Mouse (Mus musculus): ENCODE results near the gene Babam2. TPM values are rescaled to one million over a fixed set of nuclear protein-coding genes. Genes with fewer than 3 reads are reported as not detected.
"Not testable (repeated sequence)": the region's sequence is repeated elsewhere in the genome, so short reads cannot be mapped to it uniquely, and the experiment has no call there.

Babam2 gene
- total RNA-seq, 2 experiments from 2014 or later: 39.5 to 45.2 TPM

GRCm38 (mm10) chr5:31792863-31793262 lies 95.4 kb downstream of the Babam2 start:
- no peak overlapping the region for H3K4me3 ChIP-seq
- no peak for TF ChIP-seq CTCF (IDR thresholded peaks at IDR 0.05)
- no peak for DNase-seq (ENCODE audit: extremely low spot score in 1 of 2, low spot score in 2 of 2)
- intact Hi-C loops (cut with DNase I): no loop called here
- no peak overlapping the region for H3K27ac ChIP-seq

GRCm38 (mm10) chr5:31795414-31795813 lies 97.9 kb downstream of the Babam2 start:
- no peak overlapping the region for H3K27ac ChIP-seq
- no peak for DNase-seq (ENCODE audit: extremely low spot score in 1 of 2, low spot score in 2 of 2)
- TF ChIP-seq CTCF (IDR thresholded peaks at IDR 0.05): no peak
- no peak overlapping the region for H3K4me3 ChIP-seq
- intact Hi-C loops (cut with DNase I): no loop called here

GRCm38 (mm10) chr5:31796979-31797378 lies 99.5 kb downstream of the Babam2 start:
- TF ChIP-seq CTCF (IDR thresholded peaks at IDR 0.05): no peak
- intact Hi-C loops (cut with DNase I): no loop called here
- H3K4me3 ChIP-seq: no peak overlapping the region
- H3K27ac ChIP-seq: no peak overlapping the region
- DNase-seq (ENCODE audit: extremely low spot score in 1 of 2, low spot score in 2 of 2): no peak

GRCm38 (mm10) chr5:31804211-31804610 lies 106.7 kb downstream of the Babam2 start:
- H3K27ac ChIP-seq; intact Hi-C loops (cut with DNase I); H3K4me3 ChIP-seq; DNase-seq (ENCODE audit: extremely low spot score in 1 of 2, low spot score in 2 of 2): not testable (repeated sequence)

GRCm38 (mm10) chr5:31804751-31805150 lies 107.3 kb downstream of the Babam2 start:
- no peak for DNase-seq (ENCODE audit: extremely low spot score in 1 of 2, low spot score in 2 of 2)

GRCm38 (mm10) chr5:31807312-31807711 lies 109.8 kb downstream of the Babam2 start:
- no peak overlapping the region for H3K4me3 ChIP-seq
- no peak for TF ChIP-seq CTCF (IDR thresholded peaks at IDR 0.05)
- no peak overlapping the region for H3K27ac ChIP-seq
- no peak for DNase-seq (ENCODE audit: extremely low spot score in 1 of 2, low spot score in 2 of 2)
- intact Hi-C loops (cut with DNase I): no loop called here

More at GRCm38 (mm10) chr5:31804751-31805150, 107.3 kb downstream of the Babam2 start:
- TF ChIP-seq CTCF (IDR thresholded peaks at IDR 0.05): no peak
- intact Hi-C loops (cut with DNase I): no loop called here
- no peak overlapping the region for H3K4me3 ChIP-seq
- no peak overlapping the region for H3K27ac ChIP-seq

- Histone ChIP-seq H3K4me3 (no peak overlapping the region), H3K27ac (no peak overlapping the region)
- intact Hi-C loops (cut with DNase I): no loop called here
- DNase-seq (ENCODE audit: extremely low spot score in 1 of 2, low spot score in 2 of 2): no peak
- no peak for TF ChIP-seq CTCF (IDR thresholded peaks at IDR 0.05)
These were observed 110.8 kb downstream of the Babam2 start for GRCm38 (mm10) chr5:31808271-31808670.

GRCm38 (mm10) chr5:31810796-31811662 lies 113.5 kb downstream of the Babam2 start:
- H3K4me3 ChIP-seq: no peak overlapping the region
- DNase-seq (ENCODE audit: extremely low spot score in 1 of 2, low spot score in 2 of 2): no peak
- H3K27ac ChIP-seq: no peak overlapping the region
- intact Hi-C loops (cut with DNase I): no loop called here
- TF ChIP-seq CTCF (IDR thresholded peaks at IDR 0.05): no peak

GRCm38 (mm10) chr5:31811663-31812001 lies 114.1 kb downstream of the Babam2 start:
- no peak for DNase-seq (ENCODE audit: extremely low spot score in 1 of 2, low spot score in 2 of 2)
- no peak for TF ChIP-seq CTCF (IDR thresholded peaks at IDR 0.05)
- intact Hi-C loops (cut with DNase I): no loop called here
- Histone ChIP-seq H3K4me3 (no peak overlapping the region), H3K27ac (no peak overlapping the region)

GRCm38 (mm10) chr5:31813156-31813675 lies 115.7 kb downstream of the Babam2 start:
- Histone ChIP-seq H3K4me3 (no peak overlapping the region), H3K27ac (no peak overlapping the region)
- intact Hi-C loops (cut with DNase I): no loop called here
- no peak for TF ChIP-seq CTCF (IDR thresholded peaks at IDR 0.05)
- DNase-seq (ENCODE audit: extremely low spot score in 1 of 2, low spot score in 2 of 2): no peak

GRCm38 (mm10) chr5:31814068-31814467 lies 116.6 kb downstream of the Babam2 start:
- H3K27ac ChIP-seq: no peak overlapping the region
- no peak for DNase-seq (ENCODE audit: extremely low spot score in 1 of 2, low spot score in 2 of 2)
- no peak overlapping the region for H3K4me3 ChIP-seq
- intact Hi-C loops (cut with DNase I): no loop called here
- TF ChIP-seq CTCF (IDR thresholded peaks at IDR 0.05): no peak

GRCm38 (mm10) chr5:31815129-31815528 lies 117.6 kb downstream of the Babam2 start:
- DNase-seq (ENCODE audit: extremely low spot score in 1 of 2, low spot score in 2 of 2): no peak
- TF ChIP-seq CTCF (IDR thresholded peaks at IDR 0.05): no peak
- Histone ChIP-seq H3K4me3 (no peak overlapping the region), H3K27ac (no peak overlapping the region)
- intact Hi-C loops (cut with DNase I): no loop called here

GRCm38 (mm10) chr5:31816082-31816481 lies 118.6 kb downstream of the Babam2 start:
- intact Hi-C loops (cut with DNase I): no loop called here
- Histone ChIP-seq H3K4me3 (no peak overlapping the region), H3K27ac (no peak overlapping the region)
- DNase-seq (ENCODE audit: extremely low spot score in 1 of 2, low spot score in 2 of 2): no peak
- no peak for TF ChIP-seq CTCF (IDR thresholded peaks at IDR 0.05)

Data from left cerebral cortex, adult 2 months (tissue).